Mouse (Mus musculus): ENCODE measurements around the gene Rora.

DNA sequence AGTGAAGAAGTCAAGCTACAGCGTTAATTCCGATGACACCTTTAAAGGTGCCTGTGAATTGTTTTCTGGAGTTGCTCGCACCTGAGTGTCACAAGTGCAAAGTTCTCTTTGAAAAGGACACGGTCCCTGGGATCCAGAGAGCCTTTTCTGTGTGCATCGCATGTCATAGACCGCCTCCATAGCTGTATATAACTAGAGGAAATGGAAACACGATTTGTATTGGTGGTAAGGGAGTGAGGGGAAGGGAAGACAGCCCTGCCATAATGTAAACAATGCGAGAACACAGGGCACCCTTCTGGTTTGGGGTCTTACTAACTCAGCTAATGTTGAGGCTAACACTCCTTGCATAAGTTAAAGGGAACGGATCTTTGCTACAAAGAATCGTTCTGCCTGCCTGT lies 744.9 kb downstream of the Rora start:
- TF ChIP-seq CTCF (IDR thresholded peaks at IDR 0.05; ENCODE audit: low read depth): no peak
- no peak for TF ChIP-seq EP300 (optimal IDR thresholded peaks at IDR 0.05)

Data from stomach, postnatal 0 days (tissue).